29 mouse cellular contexts compared by ENCODE assay signal in genomic region chr9:44819920-44820827, GRCm38 (mm10). TPM values are rescaled to one million over a fixed set of nuclear protein-coding genes. Genes with fewer than 3 reads are reported as not detected.
DNase-seq lines count a peak whose midpoint lies in the region; ATAC-seq and TF ChIP-seq lines count a peak whose summit lies in the region.
"Had no signal": no experiment of that assay in that cellular context is flagged by ENCODE, and none has a peak within 500 bp of the region (broad histone marks: within the 10 kb centered on the region; RNA-seq: fewer than 3 reads in every experiment).

No protein-coding gene starts in this region.

- H3K27me3 ChIP-seq in heart, embryonic 10.5 days (ENCODE audit: insufficient read depth, poor library complexity, severe bottlenecking), result no peaks in the 10 kb centered on the region
- H3K27me3 ChIP-seq in hindbrain, embryonic 16.5 days (replicated peaks; ENCODE audit: control insufficient read depth, insufficient read depth, low read length), result no peaks in the 10 kb centered on the region
- H3K27me3 ChIP-seq in hindbrain, embryonic 13.5 days, result no peaks in the 10 kb centered on the region
- H3K27me3 ChIP-seq in midbrain, postnatal 0 days (ENCODE audit: insufficient read depth, low read length), result no peaks in the 10 kb centered on the region
- H3K27me3 ChIP-seq in midbrain, embryonic 16.5 days (ENCODE audit: control insufficient read depth, insufficient read depth, low read depth, low read length), result no peaks in the 10 kb centered on the region
- H3K27me3 ChIP-seq in intestine, postnatal 0 days (replicated peaks; ENCODE audit: control insufficient read depth, insufficient read depth, low read length), result no peaks in the 10 kb centered on the region
- H3K27me3 ChIP-seq: CH12.LX; forebrain, embryonic 13.5 days; heart, embryonic 13.5 days; liver, embryonic 12.5 days; Patski had no signal

- no peak overlapping the region for H3K9ac ChIP-seq in hindbrain, embryonic 16.5 days (ENCODE audit: low read depth, low read length)
- no peak overlapping the region for H3K9ac ChIP-seq in hindbrain, embryonic 13.5 days
- no peak overlapping the region for H3K9ac ChIP-seq in midbrain, postnatal 0 days (replicated peaks; ENCODE audit: low read length, poor library complexity, severe bottlenecking)
- H3K9ac ChIP-seq in midbrain, embryonic 16.5 days (ENCODE audit: low read depth, low read length), result no peak overlapping the region
- H3K9ac ChIP-seq in intestine, postnatal 0 days (ENCODE audit: low read depth, low read length), result no peak overlapping the region
- H3K9ac ChIP-seq: forebrain, embryonic 13.5 days; heart, embryonic 13.5 days; liver, embryonic 12.5 days had no signal

- H3K9me3 ChIP-seq in heart, embryonic 10.5 days, result no peaks in the 10 kb centered on the region
- H3K9me3 ChIP-seq in hindbrain, embryonic 16.5 days (ENCODE audit: control insufficient read depth, low read length), result no peaks in the 10 kb centered on the region
- H3K9me3 ChIP-seq in hindbrain, embryonic 13.5 days, result no peaks in the 10 kb centered on the region
- H3K9me3 ChIP-seq in midbrain, postnatal 0 days (ENCODE audit: low read length), result no peaks in the 10 kb centered on the region
- H3K9me3 ChIP-seq in midbrain, embryonic 16.5 days (replicated peaks; ENCODE audit: control insufficient read depth, low read length, poor library complexity, severe bottlenecking), result no peaks in the 10 kb centered on the region
- no peaks in the 10 kb centered on the region for H3K9me3 ChIP-seq in intestine, postnatal 0 days (ENCODE audit: control insufficient read depth)
- H3K9me3 ChIP-seq: forebrain, embryonic 13.5 days; G1E; heart, embryonic 13.5 days; liver, embryonic 12.5 days had no signal

- no peak overlapping the region for H3K27ac ChIP-seq in heart, embryonic 10.5 days
- H3K27ac ChIP-seq in hindbrain, embryonic 16.5 days (ENCODE audit: low read depth, low read length), result no peak overlapping the region
- H3K27ac ChIP-seq in hindbrain, embryonic 13.5 days, result no peak overlapping the region
- H3K27ac ChIP-seq in midbrain, postnatal 0 days (ENCODE audit: low read depth, low read length), result no peak overlapping the region; the same call in 1 of the 2 replicates
- H3K27ac ChIP-seq in midbrain, embryonic 16.5 days (ENCODE audit: low read length), result no peak overlapping the region
- H3K27ac ChIP-seq in intestine, postnatal 0 days (ENCODE audit: low read depth, low read length), result no peak overlapping the region
- H3K27ac ChIP-seq: forebrain, embryonic 13.5 days; heart, embryonic 13.5 days; liver, embryonic 12.5 days had no signal

- DNase-seq in heart, adult 11 months, result peak; percentile 90
- no peak for DNase-seq in heart, embryonic 10.5 days (ENCODE audit: low spot score)
- DNase-seq in midbrain, postnatal 0 days (ENCODE audit: low spot score), result peak; percentile 70
- DNase-seq: B cell, adult 2 months; cerebellum, adult 9-10 months; kidney, adult 8-10 months; kidney, postnatal 14 days; layer of hippocampus, postnatal 36 days; lung, adult 2 months; lung, postnatal 36 days; midbrain, embryonic 14.5 days; thymus, adult 18-20 months; thymus, postnatal 36 days had no signal

- peak; percentile 71; the same call in 1 of the 2 replicates for ATAC-seq in hindbrain, embryonic 16.5 days
- ATAC-seq in hindbrain, embryonic 13.5 days (ENCODE audit: low FRiP score), result no peak
- ATAC-seq in midbrain, postnatal 0 days (ENCODE audit: low FRiP score), result no peak
- ATAC-seq in midbrain, embryonic 16.5 days, result no peak
- no peak for ATAC-seq in intestine, postnatal 0 days
- ATAC-seq: forebrain, embryonic 13.5 days; liver, embryonic 12.5 days; Patski had no signal

- no peaks in the 10 kb centered on the region for H3K4me1 ChIP-seq in heart, embryonic 10.5 days
- H3K4me1 ChIP-seq in hindbrain, embryonic 16.5 days (ENCODE audit: control insufficient read depth, insufficient read depth, low read depth, low read length), result no peaks in the 10 kb centered on the region
- no peaks in the 10 kb centered on the region for H3K4me1 ChIP-seq in hindbrain, embryonic 13.5 days (replicated peaks)
- no peaks in the 10 kb centered on the region for H3K4me1 ChIP-seq in midbrain, postnatal 0 days (ENCODE audit: insufficient read depth, low read length)
- H3K4me1 ChIP-seq in midbrain, embryonic 16.5 days (ENCODE audit: control insufficient read depth, insufficient read depth, low read length), result no peaks in the 10 kb centered on the region
- no peaks in the 10 kb centered on the region for H3K4me1 ChIP-seq in intestine, postnatal 0 days (replicated peaks; ENCODE audit: control insufficient read depth, insufficient read depth, low read length)
- H3K4me1 ChIP-seq: forebrain, embryonic 13.5 days; heart, embryonic 13.5 days; liver, embryonic 12.5 days had no signal

- H3K4me2 ChIP-seq in hindbrain, embryonic 16.5 days (ENCODE audit: low read length), result no peak overlapping the region
- no peak overlapping the region for H3K4me2 ChIP-seq in hindbrain, embryonic 13.5 days
- H3K4me2 ChIP-seq in midbrain, postnatal 0 days (ENCODE audit: low read depth, low read length, poor library complexity, severe bottlenecking), result no peak overlapping the region
- no peak overlapping the region for H3K4me2 ChIP-seq in midbrain, embryonic 16.5 days (ENCODE audit: low read length)
- no peak overlapping the region for H3K4me2 ChIP-seq in intestine, postnatal 0 days (replicated peaks; ENCODE audit: low read depth)
- H3K4me2 ChIP-seq: forebrain, embryonic 13.5 days; heart, embryonic 13.5 days; liver, embryonic 12.5 days had no signal

- peaks cover 100% of the 10 kb centered on the region for H3K36me3 ChIP-seq in heart, embryonic 10.5 days
- H3K36me3 ChIP-seq in hindbrain, embryonic 16.5 days (ENCODE audit: control insufficient read depth, insufficient read depth, low read length), result peaks cover 76% of the 10 kb centered on the region
- H3K36me3 ChIP-seq in hindbrain, embryonic 13.5 days, result peaks cover 100% of the 10 kb centered on the region
- peaks cover 97% of the 10 kb centered on the region for H3K36me3 ChIP-seq in midbrain, postnatal 0 days (ENCODE audit: insufficient read depth, low read length)
- H3K36me3 ChIP-seq in midbrain, embryonic 16.5 days (ENCODE audit: control insufficient read depth, insufficient read depth, low read length), result peaks cover 72% of the 10 kb centered on the region
- H3K36me3 ChIP-seq in intestine, postnatal 0 days (ENCODE audit: control insufficient read depth, insufficient read depth), result peaks cover 98% of the 10 kb centered on the region

- TF ChIP-seq CTCF in midbrain, postnatal 0 days (IDR thresholded peaks at IDR 0.05), result no peak
- TF ChIP-seq CTCF in intestine, postnatal 0 days (IDR thresholded peaks at IDR 0.05; ENCODE audit: low read depth), result no peak

- no peak overlapping the region for H3K4me3 ChIP-seq in heart, embryonic 10.5 days
- H3K4me3 ChIP-seq in hindbrain, embryonic 16.5 days (ENCODE audit: low read length), result no peak overlapping the region
- no peak overlapping the region for H3K4me3 ChIP-seq in hindbrain, embryonic 13.5 days
- no peak overlapping the region for H3K4me3 ChIP-seq in midbrain, postnatal 0 days (ENCODE audit: low read depth, low read length)
- no peak overlapping the region for H3K4me3 ChIP-seq in midbrain, embryonic 16.5 days (ENCODE audit: low read depth, low read length)
- no peak overlapping the region for H3K4me3 ChIP-seq in intestine, postnatal 0 days (ENCODE audit: low read depth, low read length)
- H3K4me3 ChIP-seq: forebrain, embryonic 13.5 days; heart, embryonic 13.5 days; liver, embryonic 12.5 days; myocyte had no signal

- 93% methylated on average over 15 of the region's 15 CpGs for WGBS in heart, embryonic 10.5 days
- whole genome bisulfite sequencing in hindbrain, embryonic 16.5 days, result 85% methylated on average over 15 of the region's 15 CpGs
- 94% methylated on average over 15 of the region's 15 CpGs for WGBS in hindbrain, embryonic 13.5 days
- WGBS in midbrain, postnatal 0 days, result 88% methylated on average over 15 of the region's 15 CpGs
- 92% methylated on average over 15 of the region's 15 CpGs for WGBS in midbrain, embryonic 16.5 days
- 90% methylated on average over 15 of the region's 15 CpGs for WGBS in intestine, postnatal 0 days

RNA-seq across cellular contexts. Expression of gene Ttc36, which starts 17.3 kb away (rescaled TPM):
- polyA plus RNA-seq in heart, embryonic 10.5 days (2016; fragmentation: Nextera tagmentation; extraction: Ambion mirVana), result 0.50 TPM in 1 of 2 replicates, not detected in the other
- polyA plus RNA-seq in hindbrain, embryonic 16.5 days (2015; fragmentation: Nextera tagmentation; extraction: Ambion mirVana), result not detected in 2 replicates
- 0.55 TPM in 1 of 2 replicates, not detected in the other for polyA plus RNA-seq in hindbrain, embryonic 13.5 days (2015; fragmentation: Nextera tagmentation; extraction: Ambion mirVana)
- 3.3 TPM in 1 of 2 replicates, not detected in the other for total RNA-seq in midbrain, postnatal 0 days (2014; rRNA removed)
- 0.61 and 1.0 TPM in 2 replicates for polyA plus RNA-seq in midbrain, postnatal 0 days (2015; fragmentation: Nextera tagmentation; extraction: Ambion mirVana)
- 0.25 TPM in 1 of 2 replicates, not detected in the other for polyA plus RNA-seq in midbrain, embryonic 16.5 days (2015; fragmentation: Nextera tagmentation; extraction: Ambion mirVana)
- polyA plus RNA-seq in intestine, postnatal 0 days (2015; fragmentation: Nextera tagmentation; extraction: Ambion mirVana), result 3.2 and 4.0 TPM in 2 replicates
- total RNA-seq: G1E; gastrocnemius, postnatal 36 days; hematopoietic stem cell, adult 5-6 weeks; megakaryocyte-erythroid progenitor cell, adult 5-6 weeks had no signal
- polyA plus RNA-seq: embryonic facial prominence, embryonic 14.5 days; forebrain, embryonic 13.5 days; limb, embryonic 11.5 days had no signal

RNA-seq across cellular contexts. Expression of gene Tmem25, which starts 21.1 kb away (rescaled TPM):
- polyA plus RNA-seq in heart, embryonic 10.5 days (2016; fragmentation: Nextera tagmentation; extraction: Ambion mirVana), result 1.7 and 1.8 TPM in 2 replicates
- 23.5 and 24.8 TPM in 2 replicates for polyA plus RNA-seq in hindbrain, embryonic 16.5 days (2015; fragmentation: Nextera tagmentation; extraction: Ambion mirVana)
- 10.9 and 12.7 TPM in 2 replicates for polyA plus RNA-seq in hindbrain, embryonic 13.5 days (2015; fragmentation: Nextera tagmentation; extraction: Ambion mirVana)
- 29.9 and 32.6 TPM in 2 replicates for total RNA-seq in midbrain, postnatal 0 days (2014; rRNA removed)
- polyA plus RNA-seq in midbrain, postnatal 0 days (2015; fragmentation: Nextera tagmentation; extraction: Ambion mirVana), result 25.9 and 30.1 TPM in 2 replicates
- 16.0 and 19.8 TPM in 2 replicates for polyA plus RNA-seq in midbrain, embryonic 16.5 days (2015; fragmentation: Nextera tagmentation; extraction: Ambion mirVana)
- 4.2 and 4.9 TPM in 2 replicates for polyA plus RNA-seq in intestine, postnatal 0 days (2015; fragmentation: Nextera tagmentation; extraction: Ambion mirVana)

RNA-seq across cellular contexts. Expression of gene Ift46, which starts 52.5 kb away (rescaled TPM):
- polyA plus RNA-seq in heart, embryonic 10.5 days (2016; fragmentation: Nextera tagmentation; extraction: Ambion mirVana), result 77.2 and 84.8 TPM in 2 replicates
- polyA plus RNA-seq in hindbrain, embryonic 16.5 days (2015; fragmentation: Nextera tagmentation; extraction: Ambion mirVana), result 152 and 160 TPM in 2 replicates
- polyA plus RNA-seq in hindbrain, embryonic 13.5 days (2015; fragmentation: Nextera tagmentation; extraction: Ambion mirVana), result 158 and 163 TPM in 2 replicates
- total RNA-seq in midbrain, postnatal 0 days (2014; rRNA removed), result 64.8 and 72.1 TPM in 2 replicates
- 151 and 170 TPM in 2 replicates for polyA plus RNA-seq in midbrain, postnatal 0 days (2015; fragmentation: Nextera tagmentation; extraction: Ambion mirVana)
- polyA plus RNA-seq in midbrain, embryonic 16.5 days (2015; fragmentation: Nextera tagmentation; extraction: Ambion mirVana), result 188 and 193 TPM in 2 replicates
- 52.8 and 56.9 TPM in 2 replicates for polyA plus RNA-seq in intestine, postnatal 0 days (2015; fragmentation: Nextera tagmentation; extraction: Ambion mirVana)

RNA-seq across cellular contexts. Expression of gene Arcn1, which starts 52.5 kb away (rescaled TPM):
- 159 and 167 TPM in 2 replicates for polyA plus RNA-seq in heart, embryonic 10.5 days (2016; fragmentation: Nextera tagmentation; extraction: Ambion mirVana)
- polyA plus RNA-seq in hindbrain, embryonic 16.5 days (2015; fragmentation: Nextera tagmentation; extraction: Ambion mirVana), result 130 and 145 TPM in 2 replicates
- polyA plus RNA-seq in hindbrain, embryonic 13.5 days (2015; fragmentation: Nextera tagmentation; extraction: Ambion mirVana), result 142 and 143 TPM in 2 replicates
- 93.7 and 108 TPM in 2 replicates for total RNA-seq in midbrain, postnatal 0 days (2014; rRNA removed)
- 102 and 106 TPM in 2 replicates for polyA plus RNA-seq in midbrain, postnatal 0 days (2015; fragmentation: Nextera tagmentation; extraction: Ambion mirVana)
- polyA plus RNA-seq in midbrain, embryonic 16.5 days (2015; fragmentation: Nextera tagmentation; extraction: Ambion mirVana), result 140 and 146 TPM in 2 replicates
- polyA plus RNA-seq in intestine, postnatal 0 days (2015; fragmentation: Nextera tagmentation; extraction: Ambion mirVana), result 113 and 121 TPM in 2 replicates
